Mouse (Mus musculus) kidney, postnatal 0 days (tissue): Measurements from ENCODE around the gene Cc2d1a. TPM values are rescaled to one million over a fixed set of nuclear protein-coding genes. Genes with fewer than 3 reads are reported as not detected.

ENCODE experiments used
- ATAC-seq: fragments of 200-750 bp; cut with Nextera tagmentation; replicated peaks from 2 replicates; pipeline ENCODE4 v1.8.0; 2017; ENCODE audit warnings: low read depth, moderate number of reproducible peaks, moderate TSS enrichment, moderate library complexity; ENCODE audit not compliant: low FRiP score
- DNase-seq: peaks from one replicate; pipeline ENCODE4 v3.0.0-alpha.2; 2016; ENCODE audit warnings: low spot score
- H3K27ac ChIP-seq: fragments of 300-500 bp; sonication (generic); 2 replicates; pipeline ENCODE4 v1.5.1; 2014; ENCODE audit warnings: mild to moderate bottlenecking
- H3K27me3 ChIP-seq: fragments of 300-500 bp; sonication (generic); 2 replicates; pipeline ENCODE4 v1.6.1; 2014; ENCODE audit warnings: low read length, mixed read lengths; ENCODE audit not compliant: insufficient read depth
- H3K36me3 ChIP-seq: fragments of 300-500 bp; sonication (generic); 2 replicates; pipeline ENCODE4 v1.6.1; 2014; ENCODE audit warnings: low read length, mixed read lengths; ENCODE audit not compliant: insufficient read depth
- H3K4me1 ChIP-seq: fragments of 300-500 bp; sonication (generic); replicated peaks from 2 replicates; pipeline ENCODE4 v1.6.1; 2014; ENCODE audit warnings: antibody characterized with exemption, low read length, mixed read lengths; ENCODE audit not compliant: insufficient read depth
- H3K4me2 ChIP-seq: fragments of 300-500 bp; sonication (generic); 2 replicates; pipeline ENCODE4 v1.6.1; 2014; ENCODE audit warnings: mild to moderate bottlenecking, low read length, moderate library complexity, mixed read lengths
- H3K4me3 ChIP-seq: fragments of 300-500 bp; sonication (generic); replicated peaks from 2 replicates; pipeline ENCODE4 v1.5.1; 2014; ENCODE audit warnings: low read depth, low read length
- H3K9ac ChIP-seq: fragments of 300-500 bp; sonication (generic); 2 replicates; pipeline ENCODE4 v1.6.1; 2014; ENCODE audit warnings: low read depth, low read length
- H3K9me3 ChIP-seq: fragments of 300-500 bp; sonication (generic); replicated peaks from 2 replicates; pipeline ENCODE4 v1.6.1; 2016; ENCODE audit warnings: low read length, inconsistent platforms, mixed read lengths
- CTCF ChIP-seq: IDR thresholded peaks from 2 replicates; pipeline ENCODE4 v1.5.1; 2016; ENCODE audit warnings: antibody characterized with exemption, low read depth, mild to moderate bottlenecking, moderate library complexity
- WGBS: fragments of 180-500 bp; shearing (Covaris S2); extraction: QIAGEN DNeasy Blood & Tissue Kit; methylation state at CpG from one replicate; pipeline ENCODE4 v1.1.7; 2014; 5-methylcytosine and 5-hydroxymethylcytosine counted together
- polyA plus RNA-seq: library from polyadenylated mRNA; unstranded; fragments of >200 nt; fragmentation: Nextera tagmentation; extraction: Ambion mirVana; gene quantifications from 2 replicates; pipeline ENCODE4 v1.2.1, GENCODE M21; 2015

Cc2d1a gene
- polyA plus RNA-seq, 1 experiment from 2014 or later: 17.2 TPM

DNA sequence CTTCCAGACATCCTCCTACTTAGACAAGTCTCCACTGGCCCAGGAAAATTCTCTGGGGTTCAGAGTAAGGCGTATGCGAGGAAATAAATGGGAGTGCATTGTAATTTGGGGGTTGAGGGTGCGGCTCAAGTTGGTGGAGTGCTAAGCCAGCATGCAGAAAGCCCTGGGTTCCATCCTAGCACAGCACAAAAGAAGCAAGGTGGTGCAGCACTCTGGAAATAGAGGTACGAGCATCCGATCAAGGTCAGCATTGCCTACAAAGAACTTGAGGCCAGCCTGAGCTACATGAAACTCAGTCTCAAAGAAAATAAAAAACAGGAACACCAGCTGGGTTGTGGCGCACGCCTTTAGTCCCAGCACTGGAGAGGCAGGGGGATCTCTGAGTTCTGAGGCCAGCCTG is 37.4 kb upstream of the Cc2d1a start, which contains the start of gene Nanos3:
Gene Nanos3 (minus strand): TSS at position 101 of the 400 bp plus-strand sequence.
- H3K9ac ChIP-seq: peak within 1 kb of the TSS; percentile 96
- H3K27me3 ChIP-seq: no peaks in the 10 kb centered on the region
- peaks cover 24% of the 10 kb centered on the region for H3K4me1 ChIP-seq
- WGBS: 96% methylated on average over 7 of the region's 7 CpGs
- DNase-seq: no peak
- no peak within 1 kb of the TSS for H3K27ac ChIP-seq
- ATAC-seq: no peak
- no peaks in the 10 kb centered on the region for H3K9me3 ChIP-seq
- H3K4me3 ChIP-seq: peak within 1 kb of the TSS; percentile 75
- no peak for TF ChIP-seq CTCF
- peak within 1 kb of the TSS; percentile 90 for H3K4me2 ChIP-seq
- H3K36me3 ChIP-seq: no peaks in the 10 kb centered on the region

DNA sequence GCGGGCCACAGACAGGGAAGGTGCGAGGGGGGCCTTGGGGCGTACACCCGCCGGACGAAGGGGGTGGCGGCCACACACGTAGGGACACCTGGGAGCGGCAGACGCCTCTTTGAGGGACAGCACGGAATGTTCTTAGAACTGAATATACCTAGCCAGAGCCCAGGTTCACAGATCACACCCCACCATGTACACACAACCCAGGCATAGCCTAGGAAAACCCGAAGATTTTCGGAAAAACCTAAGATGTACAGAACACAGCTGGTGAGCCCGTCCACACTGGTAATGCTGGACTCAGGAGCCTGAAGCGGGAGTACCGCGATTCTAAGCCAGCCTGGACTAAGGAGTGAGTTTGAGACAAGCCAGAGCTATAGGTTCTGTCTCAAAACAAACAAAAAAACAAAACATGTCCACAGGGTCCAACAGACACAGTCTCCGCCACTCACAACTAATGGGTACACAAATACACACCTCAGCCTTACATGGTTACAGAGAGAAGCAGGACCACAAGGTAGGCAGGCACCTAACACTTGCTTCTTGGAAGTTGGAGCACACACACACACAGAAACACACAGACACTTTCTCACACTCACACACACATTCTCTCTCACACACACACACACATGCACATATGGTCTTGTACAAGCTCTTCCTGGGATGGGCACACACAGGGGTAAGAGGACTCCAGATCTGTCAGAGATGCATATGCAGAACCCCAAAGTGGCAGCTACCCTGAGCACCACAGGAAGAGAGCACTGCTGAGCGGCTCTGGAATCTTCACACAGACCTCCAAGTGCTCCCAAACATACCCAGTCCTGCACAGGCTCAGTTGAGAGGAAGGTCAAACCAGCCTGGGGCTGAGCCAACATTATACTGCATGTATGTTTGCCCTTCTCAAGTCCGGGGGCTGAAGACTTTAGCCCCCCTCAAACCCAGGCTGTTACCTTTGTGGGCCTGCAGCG is 36.6 kb upstream of the Cc2d1a start:
- H3K4me2 ChIP-seq: peak overlapping the region; percentile 90
- no peak for TF ChIP-seq CTCF
- H3K4me1 ChIP-seq: peaks cover 31% of the 10 kb centered on the region
- H3K9ac ChIP-seq: peak overlapping the region; percentile 96
- H3K9me3 ChIP-seq: no peaks in the 10 kb centered on the region
- ATAC-seq (0 out of 2 replicates have a peak, but pooled peaks have one; percentile 8), DNase-seq (peak; percentile 24)
- peak overlapping the region; percentile 86 for H3K27ac ChIP-seq
- H3K4me3 ChIP-seq: peak overlapping the region; percentile 75
- no peaks in the 10 kb centered on the region for H3K27me3 ChIP-seq
- H3K36me3 ChIP-seq: no peaks in the 10 kb centered on the region
- WGBS: 17% methylated on average over 21 of the region's 21 CpGs

DNA sequence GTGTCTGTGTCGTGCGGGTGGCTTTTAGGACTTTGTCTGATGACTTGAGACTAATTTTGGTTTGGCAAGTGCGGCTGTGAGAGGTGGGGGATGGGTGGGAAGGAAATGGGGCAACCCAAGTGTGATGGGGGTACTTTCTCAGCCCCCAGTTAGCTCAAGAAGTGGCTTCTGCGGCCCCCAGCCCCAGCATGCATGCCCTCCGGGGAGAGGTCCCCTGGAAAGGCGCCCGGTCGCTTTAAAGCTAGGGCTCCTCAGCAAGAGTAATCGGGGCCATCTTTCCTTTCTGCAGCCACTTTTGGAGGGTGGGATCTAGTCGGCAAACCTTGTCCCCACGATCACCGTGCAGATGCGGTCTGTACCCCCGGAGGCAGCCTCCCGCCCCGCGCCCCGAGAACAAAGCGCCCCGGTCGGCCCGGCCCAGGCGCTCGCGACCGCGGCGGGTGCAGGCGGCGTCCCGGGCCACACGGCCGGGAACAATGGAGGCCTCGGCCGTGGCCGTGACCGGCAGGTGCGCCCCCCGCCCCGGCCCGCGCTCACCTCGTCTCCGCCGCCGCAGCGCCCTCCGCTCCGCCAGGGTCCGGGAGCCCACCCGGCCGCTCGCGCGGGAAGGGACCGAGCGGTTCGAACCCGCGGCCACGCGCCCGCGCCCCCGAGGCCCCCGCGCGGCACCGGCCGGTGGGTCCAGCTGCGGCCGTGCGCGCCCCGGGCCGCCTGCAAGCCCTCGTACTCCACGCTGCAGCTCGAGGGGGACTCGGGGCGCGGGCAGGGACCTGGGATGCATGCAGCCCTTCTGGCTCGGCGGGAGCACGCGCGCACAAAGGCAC is 35.7 kb upstream of the Cc2d1a start:
- 1% methylated on average over 63 of the region's 87 CpGs for WGBS
- Histone ChIP-seq H3K27ac (peak overlapping the region; percentile 86), H3K4me2 (peak overlapping the region; percentile 90), H3K36me3 (no peaks in the 10 kb centered on the region), H3K9ac (peak overlapping the region; percentile 96), H3K4me1 (peaks cover 34% of the 10 kb centered on the region), H3K9me3 (no peaks in the 10 kb centered on the region), H3K4me3 (peak overlapping the region; percentile 75), H3K27me3 (no peaks in the 10 kb centered on the region)
- no peak for TF ChIP-seq CTCF
- peak; percentile 14; the same call in 1 of the 2 replicates for ATAC-seq
- peak; percentile 44 for DNase-seq

DNA sequence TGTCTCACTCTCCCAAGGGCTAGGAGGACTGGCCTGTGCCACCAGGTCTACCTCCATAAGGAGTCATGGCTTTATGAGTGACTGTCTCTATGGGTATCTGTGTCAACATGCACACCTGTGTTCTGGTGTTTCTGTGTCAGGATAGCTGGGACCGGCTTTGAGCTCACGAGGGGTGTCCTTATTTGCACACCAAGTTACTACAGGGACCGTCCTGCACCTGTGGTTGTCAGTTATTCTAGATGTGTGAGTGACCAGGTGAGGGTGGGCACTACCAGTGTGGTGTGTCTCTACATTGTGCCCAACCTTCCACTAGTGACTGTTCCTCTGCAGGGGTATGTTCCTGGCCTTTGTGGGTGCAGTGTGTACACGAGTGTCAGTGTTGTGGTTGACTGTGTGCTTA is 35.1 kb upstream of the Cc2d1a start:
- H3K4me1 ChIP-seq: peaks cover 34% of the 10 kb centered on the region

DNA sequence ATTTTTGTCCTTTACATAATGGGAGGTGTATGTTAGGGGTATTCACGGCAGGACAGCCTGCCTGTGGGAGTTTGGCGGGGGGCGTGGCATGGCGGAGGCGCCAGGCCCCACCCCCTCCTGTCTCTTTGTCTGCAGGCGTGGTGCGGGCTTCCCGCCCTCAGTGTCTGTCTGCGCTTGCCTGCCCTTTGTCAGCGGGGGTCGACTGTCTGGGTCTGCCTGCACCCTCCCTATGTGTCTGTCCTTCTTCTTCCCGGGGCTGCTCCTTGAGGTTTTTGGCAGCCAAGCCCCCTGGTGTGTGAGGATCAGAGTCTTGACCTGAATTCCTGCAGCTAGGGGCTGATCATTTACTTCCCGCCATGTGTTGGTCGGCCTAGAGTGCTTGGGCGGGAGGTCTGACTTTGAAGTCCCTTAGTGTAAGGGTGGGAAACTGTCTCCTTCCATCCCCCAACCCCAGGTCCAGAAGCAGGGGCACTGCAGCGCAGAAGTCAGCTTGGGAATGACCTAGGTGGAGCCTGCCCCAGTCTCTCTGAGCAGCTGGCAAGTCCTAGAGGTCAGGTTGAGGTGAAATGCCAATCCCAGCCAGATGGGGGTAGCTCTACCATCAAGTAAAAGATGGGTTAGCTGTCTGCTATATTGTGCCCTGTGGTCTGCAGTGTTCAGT is 32.9 kb upstream of the Cc2d1a start:
- no peaks in the 10 kb centered on the region for H3K36me3 ChIP-seq
- peak overlapping the region; percentile 67; the same call in 1 of the 2 replicates for H3K27ac ChIP-seq
- 0 out of 2 replicates have a peak overlapping the region, but pooled peaks have one; percentile 12 for H3K4me3 ChIP-seq
- H3K4me1 ChIP-seq: peaks cover 40% of the 10 kb centered on the region
- WGBS: 3% methylated on average over 16 of the region's 16 CpGs
- TF ChIP-seq CTCF: peak; percentile 25; the same call in 1 of the 2 replicates
- H3K9me3 ChIP-seq: no peaks in the 10 kb centered on the region
- H3K4me2 ChIP-seq: peak overlapping the region; percentile 51
- DNase-seq (peak; percentile 74), ATAC-seq (peak; percentile 37; the same call in 1 of the 2 replicates)
- no peaks in the 10 kb centered on the region for H3K27me3 ChIP-seq
- peak overlapping the region; percentile 53 for H3K9ac ChIP-seq

More for the DNA sequence above, 35.1 kb upstream of the Cc2d1a start:
- TF ChIP-seq CTCF: no peak
- no peaks in the 10 kb centered on the region for H3K36me3 ChIP-seq
- peak overlapping the region; percentile 90 for H3K4me2 ChIP-seq
- DNase-seq (no peak), ATAC-seq (no peak)
- H3K27me3 ChIP-seq: no peaks in the 10 kb centered on the region
- peak overlapping the region; percentile 86; the same call in 1 of the 2 replicates for H3K27ac ChIP-seq
- peak overlapping the region; percentile 75 for H3K4me3 ChIP-seq
- H3K9me3 ChIP-seq: no peaks in the 10 kb centered on the region
- H3K9ac ChIP-seq: peak overlapping the region; percentile 96
- 43% methylated on average over 4 of the region's 4 CpGs for WGBS
